Mouse (Mus musculus): Measurements from ENCODE around the gene Gsg1l2. TPM values are rescaled to one million over a fixed set of nuclear protein-coding genes. Genes with fewer than 3 reads are reported as not detected.

Gsg1l2 gene
- polyA plus RNA-seq, 1 experiment, result not detected

GRCm38 (mm10) chr11:67741569-67741968, 32.8 kb upstream of the Gsg1l2 start:
- TF ChIP-seq CTCF (IDR thresholded peaks at IDR 0.05; ENCODE audit: borderline replicate concordance, insufficient read depth, low read depth, low read length), result no peak
- no peak for DNase-seq
- H3K4me3 ChIP-seq (replicated peaks; ENCODE audit: insufficient read depth, low read depth, low read length), result no peak overlapping the region
- H3K27me3 ChIP-seq (ENCODE audit: control insufficient read depth, insufficient read depth, low read length), result no peaks in the 10 kb centered on the region
- H3K27ac ChIP-seq (ENCODE audit: insufficient read depth, low read length), result no peak overlapping the region
- H3K4me1 ChIP-seq (ENCODE audit: control insufficient read depth, insufficient read depth, low read length), result no peaks in the 10 kb centered on the region

- WGBS, result 100% methylated on average over 1 of the region's 1 CpGs
- Histone ChIP-seq H3K27ac (ENCODE audit: insufficient read depth, low read length) (no peak overlapping the region), H3K4me1 (ENCODE audit: control insufficient read depth, insufficient read depth, low read length) (no peaks in the 10 kb centered on the region), H3K27me3 (ENCODE audit: control insufficient read depth, insufficient read depth, low read length) (no peaks in the 10 kb centered on the region; the same call in 1 of the 2 replicates), H3K4me3 (replicated peaks; ENCODE audit: insufficient read depth, low read depth, low read length) (no peak overlapping the region)
- TF ChIP-seq CTCF (IDR thresholded peaks at IDR 0.05; ENCODE audit: borderline replicate concordance, insufficient read depth, low read depth, low read length) (no peak), POLR2A (IDR thresholded peaks at IDR 0.05; ENCODE audit: borderline replicate concordance, insufficient read depth, low read length) (no peak)
- DNase-seq, result no peak
These were observed 18.1 kb upstream of the Gsg1l2 start for GRCm38 (mm10) chr11:67756287-67756686.

- Histone ChIP-seq H3K27ac (ENCODE audit: insufficient read depth, low read length) (no peak overlapping the region), H3K4me3 (replicated peaks; ENCODE audit: insufficient read depth, low read depth, low read length) (no peak overlapping the region), H3K27me3 (ENCODE audit: control insufficient read depth, insufficient read depth, low read length) (no peaks in the 10 kb centered on the region; the same call in 1 of the 2 replicates), H3K4me1 (ENCODE audit: control insufficient read depth, insufficient read depth, low read length) (no peaks in the 10 kb centered on the region)
- DNase-seq, result peak in 1 of 2 experiments; percentile 36
- WGBS, result 58% methylated on average over 15 of the region's 15 CpGs
- TF ChIP-seq CTCF (IDR thresholded peaks at IDR 0.05; ENCODE audit: borderline replicate concordance, insufficient read depth, low read depth, low read length), result peak; percentile 12; the same call in 1 of the 2 replicates
- no peak for TF ChIP-seq POLR2A (IDR thresholded peaks at IDR 0.05; ENCODE audit: borderline replicate concordance, insufficient read depth, low read length)
These were observed 16.8 kb upstream of the Gsg1l2 start for GRCm38 (mm10) chr11:67757373-67758167.

- H3K27ac ChIP-seq (ENCODE audit: insufficient read depth, low read length), result no peak within 1 kb of the TSS
- TF ChIP-seq POLR2A (IDR thresholded peaks at IDR 0.05; ENCODE audit: borderline replicate concordance, insufficient read depth, low read length) (no peak), CTCF (IDR thresholded peaks at IDR 0.05; ENCODE audit: borderline replicate concordance, insufficient read depth, low read depth, low read length) (no peak)
- no peaks in the 10 kb centered on the region for H3K4me1 ChIP-seq (ENCODE audit: control insufficient read depth, insufficient read depth, low read length)
- H3K4me3 ChIP-seq (replicated peaks; ENCODE audit: insufficient read depth, low read depth, low read length), result no peak within 1 kb of the TSS
- no peaks in the 10 kb centered on the region for H3K27me3 ChIP-seq (ENCODE audit: control insufficient read depth, insufficient read depth, low read length)
- WGBS, result 91% methylated on average over 14 of the region's 14 CpGs
- DNase-seq, result no peak
These were observed 3.4 kb upstream of the Gsg1l2 start, which contains the start of gene Glp2r for GRCm38 (mm10) chr11:67771053-67771452. Gene Glp2r, minus strand, starts transcription at chr11:67771153.

GRCm38 (mm10) chr11:67771691-67772090, 2.7 kb upstream of the Gsg1l2 start:
- no peak for TF ChIP-seq CTCF (IDR thresholded peaks at IDR 0.05; ENCODE audit: borderline replicate concordance, insufficient read depth, low read depth, low read length)
- TF ChIP-seq POLR2A (IDR thresholded peaks at IDR 0.05; ENCODE audit: borderline replicate concordance, insufficient read depth, low read length), result no peak
- DNase-seq, result no peak
- Histone ChIP-seq H3K4me1 (ENCODE audit: control insufficient read depth, insufficient read depth, low read length) (no peaks in the 10 kb centered on the region), H3K27me3 (ENCODE audit: control insufficient read depth, insufficient read depth, low read length) (no peaks in the 10 kb centered on the region), H3K27ac (ENCODE audit: insufficient read depth, low read length) (no peak overlapping the region), H3K4me3 (replicated peaks; ENCODE audit: insufficient read depth, low read depth, low read length) (no peak overlapping the region)
- WGBS, result 91% methylated on average over 2 of the region's 2 CpGs

GRCm38 (mm10) chr11:67772577-67772976, 1.8 kb upstream of the Gsg1l2 start:
- 17% methylated on average over 8 of the region's 8 CpGs for WGBS
- no peaks in the 10 kb centered on the region for H3K4me1 ChIP-seq (ENCODE audit: control insufficient read depth, insufficient read depth, low read length)
- peak; percentile 55 to 71 for DNase-seq
- no peaks in the 10 kb centered on the region for H3K27me3 ChIP-seq (ENCODE audit: control insufficient read depth, insufficient read depth, low read length)
- TF ChIP-seq CTCF (IDR thresholded peaks at IDR 0.05; ENCODE audit: borderline replicate concordance, insufficient read depth, low read depth, low read length), result peak; percentile 37; the same call in 1 of the 2 replicates
- no peak for TF ChIP-seq POLR2A (IDR thresholded peaks at IDR 0.05; ENCODE audit: borderline replicate concordance, insufficient read depth, low read length)
- no peak overlapping the region for H3K27ac ChIP-seq (ENCODE audit: insufficient read depth, low read length)
- H3K4me3 ChIP-seq (replicated peaks; ENCODE audit: insufficient read depth, low read depth, low read length), result no peak overlapping the region

- Histone ChIP-seq H3K27ac (ENCODE audit: insufficient read depth, low read length) (no peak overlapping the region), H3K4me1 (ENCODE audit: control insufficient read depth, insufficient read depth, low read length) (no peaks in the 10 kb centered on the region), H3K4me3 (replicated peaks; ENCODE audit: insufficient read depth, low read depth, low read length) (no peak overlapping the region), H3K27me3 (ENCODE audit: control insufficient read depth, insufficient read depth, low read length) (no peaks in the 10 kb centered on the region)
- WGBS, result 60% methylated on average over 11 of the region's 11 CpGs
- no peak for DNase-seq
- TF ChIP-seq CTCF (IDR thresholded peaks at IDR 0.05; ENCODE audit: borderline replicate concordance, insufficient read depth, low read depth, low read length), result no peak
- no peak for TF ChIP-seq POLR2A (IDR thresholded peaks at IDR 0.05; ENCODE audit: borderline replicate concordance, insufficient read depth, low read length)
These were observed 15.8 kb downstream of the Gsg1l2 start for GRCm38 (mm10) chr11:67790182-67790581.

GRCm38 (mm10) chr11:67797931-67798330, 23.5 kb downstream of the Gsg1l2 start, which contains the start of gene Dhrs7c:
Gene Dhrs7c, plus strand, starts transcription at chr11:67798187.
- WGBS, result 7% methylated on average over 7 of the region's 7 CpGs
- DNase-seq, result peak; percentile 26 to 51
- Histone ChIP-seq H3K27ac (ENCODE audit: insufficient read depth, low read length) (no peak within 1 kb of the TSS), H3K4me3 (replicated peaks; ENCODE audit: insufficient read depth, low read depth, low read length) (no peak within 1 kb of the TSS), H3K4me1 (ENCODE audit: control insufficient read depth, insufficient read depth, low read length) (peaks cover 5% of the 10 kb centered on the region), H3K27me3 (ENCODE audit: control insufficient read depth, insufficient read depth, low read length) (no peaks in the 10 kb centered on the region)
- TF ChIP-seq CTCF (IDR thresholded peaks at IDR 0.05; ENCODE audit: borderline replicate concordance, insufficient read depth, low read depth, low read length) (no peak), POLR2A (IDR thresholded peaks at IDR 0.05; ENCODE audit: borderline replicate concordance, insufficient read depth, low read length) (no peak)
